Mouse (Mus musculus) heart, postnatal 4 days (tissue): ENCODE results near the gene Large2. TPM values are rescaled to one million over a fixed set of nuclear protein-coding genes. Genes with fewer than 3 reads are reported as not detected.
A peak's percentile ranks its signal among the peaks of the same experiment; 100 is the strongest.

Source experiments
- DNase-seq: peaks from one replicate; pipeline ENCODE4 v3.0.0; 2021
- total RNA-seq, 2 experiments: library from RNA; stranded (reverse); gene quantifications; 2 replicates each; pipeline ENCODE4 v1.2.3; 2021

Large2 gene
- total RNA-seq, 2 experiments from 2014 or later = 0.29 to 0.70 TPM

- DNase-seq = no peak
These were observed 2.5 kb downstream of the Large2 start for GRCm38 (mm10) chr2:92371971-92372690.

DNA sequence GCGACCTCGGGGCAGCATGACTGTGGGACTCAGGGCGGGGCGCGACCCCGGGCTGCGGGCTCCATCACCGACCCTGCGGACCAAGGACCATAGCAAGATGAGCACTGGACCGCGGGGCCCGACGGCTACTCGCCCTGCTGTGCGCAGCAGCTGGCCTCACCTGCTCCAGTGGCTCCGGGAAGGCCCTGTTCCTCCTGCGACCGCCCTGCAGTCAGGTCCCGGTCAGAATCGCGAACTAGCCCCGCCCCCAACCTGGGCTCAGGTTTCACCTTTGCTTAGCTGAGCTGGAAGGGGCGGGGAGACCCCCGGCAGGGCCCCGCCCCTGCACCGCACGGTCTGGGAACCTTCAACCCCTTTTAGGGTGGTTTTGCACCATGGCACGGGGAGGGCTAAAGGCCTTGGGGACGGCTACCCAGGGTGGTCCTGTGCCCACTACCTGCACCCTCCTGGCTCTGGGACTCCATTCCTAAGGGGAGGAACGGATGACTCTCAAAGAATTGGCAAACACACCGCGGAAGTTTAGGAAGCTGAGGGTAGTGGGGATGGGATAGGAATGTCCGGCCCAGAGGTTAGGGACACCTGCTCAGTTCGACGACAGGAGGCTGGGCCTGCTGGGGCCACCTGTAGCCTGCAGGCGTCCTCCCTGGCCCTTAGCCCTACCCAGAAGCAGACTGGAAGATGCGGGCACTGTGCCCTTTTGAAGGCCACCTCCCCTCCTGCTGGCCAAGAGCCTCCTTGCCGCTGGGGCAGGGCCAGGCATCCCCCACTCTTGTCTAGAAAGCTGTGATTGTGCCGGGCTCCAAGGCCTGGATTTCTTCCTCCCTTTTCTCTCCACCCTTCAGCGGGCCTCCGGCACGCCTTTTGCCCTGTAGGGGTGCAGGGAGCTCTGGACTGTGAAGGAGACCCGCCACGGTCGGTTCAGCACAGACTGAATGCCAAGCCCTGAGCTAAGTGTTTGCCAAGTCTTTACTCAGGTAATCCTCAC is 3.6 kb downstream of the Large2 start:
- DNase-seq = peak; percentile 43

- no peak for DNase-seq
These were observed 4.3 kb downstream of the Large2 start for GRCm38 (mm10) chr2:92370375-92370774.

DNA sequence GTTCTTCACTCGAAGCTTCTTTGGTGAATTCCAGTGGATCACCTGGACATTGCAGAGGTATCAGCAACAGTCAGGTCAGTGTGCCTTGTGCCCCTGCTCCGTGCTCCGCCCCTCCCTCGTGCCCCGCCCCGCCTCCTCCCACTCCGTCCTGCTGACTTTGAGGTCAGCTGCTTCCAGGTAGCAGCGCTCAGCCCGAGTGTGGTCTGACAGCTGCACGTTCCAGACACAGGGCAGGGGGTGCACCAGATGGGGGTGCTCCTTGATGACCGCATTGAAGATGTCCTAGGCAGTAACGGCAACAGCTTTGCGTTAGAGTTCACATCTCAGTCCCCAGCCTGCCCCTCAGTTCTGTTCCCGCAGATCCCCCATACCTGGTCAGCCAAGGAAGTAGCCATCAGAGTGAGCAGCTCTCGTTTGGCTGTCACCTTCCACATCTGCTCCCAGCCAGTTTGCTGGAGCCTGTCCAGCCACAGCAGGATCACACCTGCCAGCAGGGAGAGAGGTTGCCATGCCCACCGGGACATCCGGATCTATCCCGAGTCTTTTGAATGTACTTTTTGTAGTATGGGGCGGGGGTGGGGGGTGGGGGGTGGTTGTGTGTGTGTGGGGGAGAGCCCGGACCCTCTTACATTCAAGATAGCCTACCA is 7.2 kb downstream of the Large2 start:
- no peak for DNase-seq

DNA sequence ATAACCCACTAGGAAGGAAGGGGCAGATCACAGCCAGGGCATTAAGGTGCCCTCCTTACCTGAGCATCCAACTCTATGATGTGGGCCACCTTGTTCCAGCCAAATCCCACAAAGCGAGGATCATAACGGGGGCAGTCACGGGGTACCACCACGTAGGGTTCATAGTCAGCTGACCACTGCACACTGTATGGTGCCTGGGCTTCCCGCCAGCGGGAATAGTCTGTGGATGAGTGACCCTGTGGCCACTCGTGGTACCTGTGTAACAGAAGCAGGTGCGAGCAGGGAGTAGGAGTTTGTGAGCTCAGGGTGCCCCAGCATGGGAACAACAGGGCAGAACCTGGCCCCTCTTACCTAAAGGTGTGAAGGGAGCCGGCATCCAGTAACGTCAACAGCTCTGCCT is 9.1 kb downstream of the Large2 start:
- no peak for DNase-seq

- DNase-seq = no peak
These were observed 10.6 kb downstream of the Large2 start for GRCm38 (mm10) chr2:92364086-92364485.

GRCm38 (mm10) chr2:92362571-92363228 is 12.0 kb downstream of the Large2 start:
- no peak for DNase-seq

GRCm38 (mm10) chr2:92361795-92362194 is 12.9 kb downstream of the Large2 start:
- DNase-seq = no peak

- DNase-seq = no peak
These were observed 13.8 kb downstream of the Large2 start for GRCm38 (mm10) chr2:92360893-92361292.

- DNase-seq = no peak
These were observed 14.4 kb downstream of the Large2 start for GRCm38 (mm10) chr2:92360186-92360823.

GRCm38 (mm10) chr2:92359301-92359700 is 15.4 kb downstream of the Large2 start:
- DNase-seq = no peak

GRCm38 (mm10) chr2:92354224-92354623 is 20.4 kb downstream of the Large2 start:
- no peak for DNase-seq

DNA sequence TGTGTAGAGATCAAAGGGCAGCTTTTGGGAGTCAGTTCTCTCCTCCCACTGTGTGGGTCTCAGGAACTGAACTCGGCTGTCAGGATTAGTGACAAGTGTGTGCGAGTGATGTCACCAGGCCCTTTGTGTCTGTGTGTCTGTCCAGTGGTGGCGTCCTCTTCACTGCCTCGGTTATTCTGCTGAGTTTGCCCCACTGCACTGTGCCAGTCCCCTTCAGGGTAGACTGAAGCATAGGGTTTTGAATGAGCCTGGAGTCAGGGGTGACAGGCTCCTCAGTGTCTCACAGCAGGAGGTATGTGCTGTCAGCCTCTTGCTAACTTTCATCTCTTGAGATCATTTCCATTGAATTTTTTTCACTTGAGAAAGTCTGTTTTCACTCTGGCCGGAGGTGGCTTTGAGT is 21.3 kb downstream of the Large2 start:
- DNase-seq = no peak

- DNase-seq = no peak
These were observed 24.0 kb downstream of the Large2 start for GRCm38 (mm10) chr2:92350686-92351085.

DNA sequence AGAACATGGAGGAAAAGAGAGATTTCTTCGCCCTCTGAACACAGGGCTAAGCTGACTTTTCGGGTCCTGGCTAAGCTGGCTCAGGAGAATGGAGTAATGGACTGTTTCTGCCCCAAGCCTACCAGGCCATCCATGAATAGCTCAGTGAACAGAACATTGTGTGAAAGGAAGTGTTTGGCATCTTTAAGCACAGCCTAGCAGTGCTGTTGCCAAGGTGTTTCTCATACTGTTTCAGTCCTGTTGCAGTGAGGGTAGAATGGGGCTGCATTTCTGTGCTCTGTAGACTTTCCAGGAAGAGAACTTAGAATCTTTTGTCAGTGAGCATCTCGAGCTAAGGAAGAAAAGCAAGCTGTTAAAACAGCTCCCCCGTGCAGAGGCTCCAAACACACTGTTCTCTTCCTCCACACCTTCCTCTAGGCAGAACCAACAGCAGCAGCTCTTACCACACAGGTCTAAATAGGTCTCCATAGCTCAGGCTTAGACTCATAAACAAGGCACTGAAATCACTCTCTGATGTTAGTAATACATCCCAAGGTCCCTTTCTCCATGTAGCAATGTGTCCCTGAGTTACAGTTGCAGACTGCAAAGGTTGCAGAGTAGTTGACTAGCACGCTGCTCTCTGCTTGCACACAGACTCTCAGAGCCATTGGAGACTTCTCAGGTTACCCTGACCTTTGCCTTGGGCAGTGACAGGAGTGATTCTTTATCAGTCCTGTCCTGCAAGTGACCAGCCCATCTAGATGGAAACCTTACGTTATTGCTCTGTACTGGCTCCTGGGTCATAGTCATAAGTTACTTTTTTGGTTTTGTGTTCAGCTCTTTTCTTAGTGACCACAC is 24.9 kb downstream of the Large2 start:
- DNase-seq = no peak

- no peak for DNase-seq
These were observed 27.5 kb downstream of the Large2 start for GRCm38 (mm10) chr2:92347191-92347590.

DNA sequence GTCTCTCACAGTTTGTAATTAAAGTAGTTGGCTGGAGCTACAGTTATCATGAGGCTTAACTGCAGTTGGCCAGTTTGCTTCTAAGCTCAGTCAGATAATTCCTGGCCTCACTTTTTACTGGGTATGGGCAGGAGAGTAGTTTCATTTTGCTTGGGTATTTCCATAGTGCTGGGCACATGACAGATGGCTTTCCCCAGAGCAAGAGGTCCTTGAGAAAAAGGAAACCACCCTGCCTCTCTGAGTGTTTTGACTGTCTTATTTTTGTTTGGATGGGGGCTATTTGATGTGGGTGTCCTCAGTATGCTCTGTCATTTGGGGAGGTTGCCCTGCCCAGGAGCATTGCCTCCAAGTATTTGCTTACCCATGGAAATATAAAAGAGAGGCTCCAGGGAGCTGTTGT is 32.3 kb downstream of the Large2 start:
- no peak for DNase-seq

- DNase-seq = no peak
These were observed 42.8 kb downstream of the Large2 start for GRCm38 (mm10) chr2:92331871-92332270.

DNA sequence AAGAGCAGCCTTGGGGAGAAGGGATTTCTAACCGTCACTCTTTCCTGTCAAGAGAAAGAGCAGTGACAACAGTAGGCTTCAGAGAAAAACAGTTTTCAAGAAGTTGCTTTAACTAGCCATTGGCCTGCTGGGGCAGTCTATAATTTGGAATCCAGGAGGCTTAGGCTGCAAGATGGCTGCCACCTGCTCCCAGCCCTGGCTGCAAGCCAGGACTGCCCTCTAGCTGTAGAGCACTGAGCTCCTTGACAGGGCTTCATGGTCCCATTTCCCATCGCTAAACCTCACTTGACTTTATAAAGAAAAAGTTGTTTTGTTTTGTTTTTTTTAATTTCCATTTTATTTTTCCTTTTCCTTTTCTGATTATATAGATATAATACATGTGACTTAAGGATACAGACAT is 43.3 kb downstream of the Large2 start:
- DNase-seq = peak; percentile 16

DNA sequence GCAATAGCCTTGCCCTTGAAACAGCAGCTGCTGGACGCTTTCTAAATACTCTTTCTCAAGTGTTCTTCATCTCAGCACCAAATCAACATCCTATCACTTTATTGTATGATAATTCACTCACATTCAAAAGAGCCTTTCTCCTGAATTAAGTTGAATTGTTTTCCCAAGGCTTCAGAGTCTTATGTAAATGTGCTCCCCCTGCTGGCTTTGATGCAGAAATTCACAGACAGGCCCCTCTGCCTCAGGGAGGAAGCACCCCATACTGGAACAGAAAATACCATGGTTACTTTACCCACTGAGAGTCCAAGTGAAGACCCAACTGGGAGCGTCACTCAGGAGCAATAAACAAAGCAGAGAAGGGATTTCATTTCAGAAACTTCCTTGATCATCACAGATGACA is 43.8 kb downstream of the Large2 start:
- DNase-seq = peak; percentile 37

- DNase-seq = no peak
These were observed 46.5 kb downstream of the Large2 start for GRCm38 (mm10) chr2:92328206-92328605.
